Mouse (Mus musculus) stomach, postnatal 0 days (tissue): ENCODE data around the gene Shcbp1l. TPM values are rescaled to one million over a fixed set of nuclear protein-coding genes. Genes with fewer than 3 reads are reported as not detected.
"Not testable (repeated sequence)": the region's sequence is repeated elsewhere in the genome, so short reads cannot be mapped to it uniquely, and the experiment has no call there.

Source experiments
- ATAC-seq: fragments of 200-750 bp; cut with Nextera tagmentation; 2 replicates; pipeline ENCODE4 v1.8.0; 2017; ENCODE audit not compliant: low FRiP score, low TSS enrichment
- DNase-seq: peaks from one replicate; pipeline ENCODE4 v3.0.0-alpha.2; 2016; ENCODE audit warnings: low spot score
- H3K27ac ChIP-seq: fragments of 300-500 bp; sonication (generic); replicated peaks from 2 replicates; pipeline ENCODE4 v1.5.1; 2014; ENCODE audit warnings: mild to moderate bottlenecking, control low read depth
- H3K27me3 ChIP-seq: fragments of 300-500 bp; sonication (generic); 2 replicates; pipeline ENCODE4 v1.6.1; 2014; ENCODE audit warnings: low read length; ENCODE audit not compliant: control insufficient read depth, insufficient read depth
- H3K36me3 ChIP-seq: fragments of 300-500 bp; sonication (generic); 2 replicates; pipeline ENCODE4 v1.6.1; 2014; ENCODE audit warnings: low read length, mixed read lengths; ENCODE audit not compliant: control insufficient read depth, insufficient read depth
- H3K4me1 ChIP-seq: fragments of 300-500 bp; sonication (generic); replicated peaks from 2 replicates; pipeline ENCODE4 v1.6.1; 2014; ENCODE audit warnings: antibody characterized with exemption; ENCODE audit not compliant: control insufficient read depth, insufficient read depth
- H3K4me2 ChIP-seq: fragments of 300-500 bp; sonication (generic); replicated peaks from 2 replicates; pipeline ENCODE4 v1.6.1; 2014; ENCODE audit warnings: low read depth, mild to moderate bottlenecking, control low read depth, moderate library complexity
- H3K4me3 ChIP-seq: fragments of 300-500 bp; sonication (generic); 2 replicates; pipeline ENCODE4 v1.5.1; 2014; ENCODE audit warnings: low read depth, low read length, control low read depth
- H3K9ac ChIP-seq: fragments of 300-500 bp; sonication (generic); 2 replicates; pipeline ENCODE4 v1.6.1; 2014; ENCODE audit warnings: mild to moderate bottlenecking, low read length, control low read depth, mixed read lengths
- H3K9me3 ChIP-seq: fragments of 300-500 bp; sonication (generic); 2 replicates; pipeline ENCODE4 v1.6.1; 2016; ENCODE audit warnings: low read length; ENCODE audit not compliant: control insufficient read depth
- CTCF ChIP-seq: IDR thresholded peaks from 2 replicates; pipeline ENCODE4 v1.5.1; 2016; ENCODE audit warnings: antibody characterized with exemption, low read depth, mild to moderate bottlenecking, moderate library complexity
- EP300 ChIP-seq: optimal IDR thresholded peaks from 2 replicates; pipeline ENCODE3; 2016; ENCODE audit warnings: antibody characterized with exemption
- WGBS: fragments of 180-500 bp; shearing (Covaris S2); extraction: QIAGEN DNeasy Blood & Tissue Kit; methylation state at CpG from one replicate; pipeline ENCODE4 v1.1.7; 2014; 5-methylcytosine and 5-hydroxymethylcytosine counted together
- polyA plus RNA-seq: library from polyadenylated mRNA; unstranded; fragments of >200 nt; fragmentation: Nextera tagmentation; extraction: Ambion mirVana; gene quantifications from 2 replicates; pipeline ENCODE4 v1.2.1, GENCODE M21; 2015

The Shcbp1l gene
- polyA plus RNA-seq, 1 experiment from 2014 or later, result 0.04 TPM

DNA sequence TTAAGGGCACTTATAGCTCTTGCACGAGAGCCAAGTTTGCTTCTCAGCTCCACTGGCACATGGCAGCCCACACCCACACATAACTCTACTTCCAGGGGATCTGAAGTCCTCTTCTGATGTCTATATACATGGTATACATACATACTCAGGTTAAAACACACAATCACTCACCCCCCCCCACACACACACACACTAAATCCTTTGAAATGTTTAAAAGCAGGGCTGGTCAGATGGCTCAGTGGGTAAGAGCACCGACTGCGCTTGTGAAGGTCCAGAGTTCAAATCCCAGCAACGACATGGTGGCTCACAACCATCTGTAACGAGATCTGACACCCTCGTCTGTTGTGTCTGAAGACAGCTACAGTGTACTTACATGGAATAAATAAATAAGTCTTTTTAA lies 13.2 kb upstream of the Shcbp1l start:
- WGBS, result 82% methylated on average over 6 of the region's 6 CpGs
- DNase-seq, result no peak
- ATAC-seq, result no peak
- H3K4me1 ChIP-seq, result no peaks in the 10 kb centered on the region
- TF ChIP-seq CTCF (no peak), EP300 (no peak)
- no peak overlapping the region for H3K4me2 ChIP-seq
- H3K4me3 ChIP-seq, result no peak overlapping the region
- no peaks in the 10 kb centered on the region for H3K9me3 ChIP-seq
- H3K9ac ChIP-seq, result no peak overlapping the region
- no peaks in the 10 kb centered on the region for H3K27me3 ChIP-seq
- no peak overlapping the region for H3K27ac ChIP-seq
- no peaks in the 10 kb centered on the region for H3K36me3 ChIP-seq

DNA sequence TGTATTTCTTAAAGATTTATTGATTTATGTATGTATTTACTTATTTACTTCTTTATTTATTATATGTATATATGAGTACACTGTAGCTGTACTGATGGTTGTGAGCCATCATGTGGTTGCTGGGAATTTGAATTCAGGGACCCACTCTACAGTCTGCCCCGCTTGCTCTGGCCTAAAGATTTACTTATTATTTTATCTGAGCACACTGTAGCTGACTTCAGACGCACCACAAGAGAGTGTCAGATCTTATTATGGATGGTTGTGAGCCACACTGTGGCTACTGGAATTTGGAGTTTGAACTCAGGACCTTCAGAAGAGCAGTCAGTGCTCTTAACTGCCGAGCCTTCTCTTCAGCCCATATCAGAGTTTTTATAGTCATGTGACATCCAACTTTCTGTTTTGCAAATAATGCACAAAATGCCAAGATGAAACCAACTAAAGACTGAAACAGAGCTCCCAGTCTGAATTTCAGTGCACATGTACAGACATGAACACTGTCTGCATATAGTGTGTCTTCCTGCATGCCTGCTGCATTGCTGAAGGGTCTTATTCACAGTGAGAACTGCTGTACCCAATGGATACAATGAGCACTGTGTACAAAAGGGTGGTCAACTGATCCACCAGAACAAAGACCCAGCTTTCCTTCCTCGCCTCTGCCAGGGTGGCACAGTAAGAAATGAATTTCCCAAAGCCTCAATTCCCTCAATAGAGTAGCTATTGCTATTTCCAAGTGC lies 12.1 kb upstream of the Shcbp1l start:
- H3K27ac ChIP-seq, DNase-seq, H3K4me2 ChIP-seq, H3K9me3 ChIP-seq, H3K36me3 ChIP-seq, H3K4me3 ChIP-seq, H3K4me1 ChIP-seq, H3K27me3 ChIP-seq, ATAC-seq, H3K9ac ChIP-seq: not testable (repeated sequence)
- 65% methylated on average over 3 of the region's 4 CpGs for WGBS

DNA sequence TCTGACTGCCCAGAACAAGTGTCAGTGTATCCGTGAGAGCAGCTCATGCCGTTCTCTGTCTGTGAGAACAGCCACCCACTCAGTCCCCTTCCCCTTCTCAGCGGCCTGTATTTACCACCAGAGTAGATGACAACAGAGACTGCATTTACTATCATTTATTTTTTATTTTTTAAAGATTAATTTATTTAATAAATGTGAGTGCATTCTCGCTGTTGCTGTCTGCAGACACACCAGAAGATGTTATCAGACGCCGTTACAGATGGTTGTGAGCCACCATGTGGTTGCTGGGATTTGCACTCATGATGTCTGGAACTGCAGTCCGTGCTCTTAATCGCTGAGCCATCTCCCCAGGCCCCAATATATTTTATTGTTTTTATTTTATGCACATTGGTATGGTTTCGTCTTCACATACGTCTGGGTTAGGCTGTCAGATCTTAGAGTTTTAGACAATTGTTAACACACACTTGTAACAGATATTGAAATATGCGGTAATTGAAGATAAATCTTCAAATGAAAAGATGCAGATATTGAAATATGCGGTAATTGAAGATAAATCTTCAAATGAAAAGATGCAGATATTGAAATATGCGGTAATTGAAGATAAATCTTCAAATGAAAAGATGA lies 11.5 kb upstream of the Shcbp1l start:
- not testable (repeated sequence) for H3K4me3 ChIP-seq, H3K27ac ChIP-seq, H3K36me3 ChIP-seq, H3K4me2 ChIP-seq, ATAC-seq, DNase-seq, H3K4me1 ChIP-seq, H3K9me3 ChIP-seq, H3K9ac ChIP-seq, H3K27me3 ChIP-seq
- 81% methylated on average over 13 of the region's 13 CpGs for WGBS

DNA sequence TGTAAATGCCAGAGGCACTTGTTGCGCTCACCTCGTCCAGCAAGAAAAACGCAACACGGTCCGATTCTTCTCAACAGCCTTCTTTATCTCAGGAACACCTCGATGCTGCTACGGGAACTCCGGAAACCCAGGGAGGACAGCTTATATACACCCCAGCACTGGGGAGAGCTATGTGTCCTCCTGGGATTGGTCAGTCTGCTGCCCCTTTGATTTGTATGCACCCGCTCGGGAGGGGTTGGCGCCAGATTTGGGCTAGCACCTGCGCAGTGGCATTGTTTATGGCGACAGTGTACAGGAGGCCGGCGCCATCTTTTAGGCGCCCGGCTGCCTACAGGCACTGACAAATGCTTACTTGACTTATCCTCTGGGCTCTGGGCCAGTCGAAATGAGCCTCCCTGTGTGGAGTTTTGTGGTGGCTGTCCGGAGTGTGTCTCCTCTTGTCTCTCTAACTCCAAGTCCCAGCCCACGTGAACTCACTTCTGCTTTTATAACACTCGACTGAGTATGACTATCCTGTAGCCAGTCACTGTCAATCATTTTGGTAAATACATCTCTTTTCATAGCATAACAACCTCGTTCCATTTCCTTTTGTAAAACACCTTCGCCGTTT lies 10.7 kb upstream of the Shcbp1l start:
- H3K9ac ChIP-seq, H3K4me3 ChIP-seq, H3K36me3 ChIP-seq, DNase-seq, H3K9me3 ChIP-seq, H3K27ac ChIP-seq, ATAC-seq, H3K4me1 ChIP-seq, H3K27me3 ChIP-seq, H3K4me2 ChIP-seq: not testable (repeated sequence)
- WGBS, result 84% methylated on average over 24 of the region's 24 CpGs

DNA sequence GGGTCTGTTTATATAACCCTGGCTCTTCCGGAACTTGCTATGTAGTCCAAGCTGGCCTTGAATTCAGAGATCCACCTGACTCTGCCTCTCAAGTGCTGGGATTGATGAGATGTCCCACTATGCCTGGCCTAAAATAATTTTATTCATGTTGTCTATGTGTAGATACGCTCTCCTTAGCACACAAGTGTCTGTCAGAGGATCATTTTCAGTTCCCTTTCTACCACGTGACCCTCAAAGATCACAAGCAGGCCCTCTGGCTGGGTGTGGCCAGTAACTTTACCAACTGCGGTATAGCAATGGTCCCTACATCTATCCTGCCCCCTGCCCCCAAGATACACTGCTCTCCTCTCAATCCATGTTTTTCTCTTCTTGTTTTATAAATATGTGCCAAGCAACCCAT lies 10.0 kb upstream of the Shcbp1l start:
- no peaks in the 10 kb centered on the region for H3K9me3 ChIP-seq
- H3K9ac ChIP-seq, result no peak overlapping the region
- H3K36me3 ChIP-seq, result no peaks in the 10 kb centered on the region
- no peak overlapping the region for H3K27ac ChIP-seq
- no peaks in the 10 kb centered on the region for H3K4me1 ChIP-seq
- no peak for DNase-seq
- no peak for ATAC-seq
- no peaks in the 10 kb centered on the region for H3K27me3 ChIP-seq
- TF ChIP-seq CTCF (no peak), EP300 (no peak)
- H3K4me3 ChIP-seq, result no peak overlapping the region
- WGBS, result 87% methylated on average over 4 of the region's 4 CpGs
- no peak overlapping the region for H3K4me2 ChIP-seq

DNA sequence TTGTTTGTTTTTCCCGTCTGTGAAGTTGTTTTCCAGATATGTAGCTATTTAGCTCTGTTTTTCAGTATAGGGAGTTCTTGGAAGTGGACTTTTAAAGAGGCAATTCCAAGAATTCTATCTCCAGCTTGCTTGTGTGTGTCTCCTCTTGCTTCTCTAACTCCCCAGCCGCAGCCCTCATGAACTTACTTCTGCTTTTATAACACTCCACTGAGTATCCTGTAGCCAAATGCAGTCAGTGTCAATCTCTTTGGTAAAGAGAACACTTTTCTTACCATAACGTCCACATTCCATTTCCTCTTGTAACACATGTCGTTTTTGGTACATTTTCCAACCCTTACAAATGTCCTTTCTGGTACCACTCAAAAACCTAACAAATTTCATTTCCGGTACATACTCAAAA lies 9.2 kb upstream of the Shcbp1l start:
- not testable (repeated sequence) for H3K9ac ChIP-seq, DNase-seq, H3K4me3 ChIP-seq, H3K4me2 ChIP-seq, H3K4me1 ChIP-seq, H3K27me3 ChIP-seq, H3K27ac ChIP-seq, H3K9me3 ChIP-seq, ATAC-seq, H3K36me3 ChIP-seq
- 60% methylated on average over 2 of the region's 5 CpGs for WGBS

DNA sequence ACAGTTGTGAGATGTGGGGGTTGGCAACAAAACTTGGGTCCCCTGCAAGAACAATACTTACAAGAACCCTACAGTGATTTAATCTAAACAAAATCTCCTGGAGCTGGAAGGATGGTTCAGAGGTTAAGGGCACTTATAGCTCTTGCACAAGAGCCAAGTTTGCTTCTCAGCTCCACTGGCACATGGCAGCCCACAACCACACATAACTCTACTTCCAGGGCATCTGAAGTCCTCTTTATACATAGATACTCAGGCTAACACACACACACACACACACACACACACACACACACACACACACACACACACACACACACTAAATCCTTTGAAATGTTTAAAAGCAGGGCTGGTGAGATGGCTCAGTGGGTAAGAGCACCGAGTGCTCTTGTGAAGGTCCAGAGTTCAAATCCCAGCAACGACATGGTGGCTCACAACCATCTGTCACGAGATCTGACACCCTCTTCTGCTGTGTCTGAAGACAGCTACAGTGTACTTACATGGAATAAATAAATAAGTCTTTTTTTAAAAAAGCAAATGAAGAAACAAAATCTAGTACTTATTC lies 8.6 kb upstream of the Shcbp1l start:
- H3K9ac ChIP-seq, DNase-seq, ATAC-seq, H3K4me2 ChIP-seq, H3K4me3 ChIP-seq, H3K4me1 ChIP-seq, H3K27me3 ChIP-seq, H3K36me3 ChIP-seq, H3K9me3 ChIP-seq, H3K27ac ChIP-seq: not testable (repeated sequence)
- WGBS, result 81% methylated on average over 3 of the region's 3 CpGs

DNA sequence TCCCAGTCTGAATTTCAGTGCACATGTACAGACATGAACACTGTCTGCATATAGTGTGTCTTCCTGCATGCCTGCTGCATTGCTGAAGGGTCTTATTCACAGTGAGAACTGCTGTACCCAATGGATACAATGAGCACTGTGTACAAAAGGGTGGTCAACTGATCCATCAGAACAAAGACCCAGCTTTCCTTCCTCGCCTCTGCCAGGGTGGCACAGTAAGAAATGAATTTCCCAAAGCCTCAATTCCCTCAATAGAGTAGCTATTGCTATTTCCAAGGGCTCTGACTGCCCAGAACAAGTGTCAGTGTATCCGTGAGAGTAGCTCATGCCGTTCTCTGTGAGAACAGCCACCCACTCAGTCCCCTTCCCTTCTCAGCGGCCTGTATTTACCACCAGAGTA lies 7.2 kb upstream of the Shcbp1l start:
- H3K27ac ChIP-seq, H3K9ac ChIP-seq, H3K4me2 ChIP-seq, H3K4me1 ChIP-seq, H3K9me3 ChIP-seq, ATAC-seq, H3K27me3 ChIP-seq, H3K36me3 ChIP-seq, DNase-seq, H3K4me3 ChIP-seq: not testable (repeated sequence)
- 79% methylated on average over 4 of the region's 4 CpGs for WGBS
